Mouse (Mus musculus) intestine, embryonic 14.5 days (tissue): ENCODE data around the gene H2-Eb2. TPM values are rescaled to one million over a fixed set of nuclear protein-coding genes. Genes with fewer than 3 reads are reported as not detected.

Experiments used
- ATAC-seq: fragments of 200-750 bp; cut with Nextera tagmentation; replicated peaks from 2 replicates; pipeline ENCODE4 v1.8.0; 2017; ENCODE audit warnings: low read depth, moderate number of reproducible peaks, moderate TSS enrichment, moderate library complexity; ENCODE audit not compliant: low FRiP score, low TSS enrichment
- DNase-seq: peaks from one replicate; pipeline ENCODE4 v3.0.0-alpha.2; 2018; ENCODE audit warnings: low spot score
- H3K27ac ChIP-seq: fragments of 300-500 bp; sonication (generic); 2 replicates; pipeline ENCODE4 v1.5.1; 2014; ENCODE audit warnings: low read depth, mild to moderate bottlenecking, control low read depth
- H3K27me3 ChIP-seq: fragments of 300-500 bp; sonication (generic); replicated peaks from 2 replicates; pipeline ENCODE4 v1.6.1; 2014; ENCODE audit warnings: low read length, control low read depth; ENCODE audit not compliant: control insufficient read depth, insufficient read depth
- H3K36me3 ChIP-seq: fragments of 300-500 bp; sonication (generic); 2 replicates; pipeline ENCODE4 v1.6.1; 2014; ENCODE audit warnings: low read length, control low read depth; ENCODE audit not compliant: control insufficient read depth, insufficient read depth
- H3K4me1 ChIP-seq: fragments of 300-500 bp; sonication (generic); replicated peaks from 2 replicates; pipeline ENCODE4 v1.6.1; 2014; ENCODE audit warnings: low read length, control low read depth, mixed read lengths; ENCODE audit not compliant: control insufficient read depth, insufficient read depth
- H3K4me2 ChIP-seq: fragments of 300-500 bp; sonication (generic); 2 replicates; pipeline ENCODE4 v1.6.1; 2014; ENCODE audit warnings: low read length
- H3K4me3 ChIP-seq: fragments of 300-500 bp; sonication (generic); 2 replicates; pipeline ENCODE4 v1.5.1; 2014; ENCODE audit warnings: low read depth, low read length, control low read depth, mixed read lengths
- H3K9ac ChIP-seq: fragments of 300-500 bp; sonication (generic); 2 replicates; pipeline ENCODE4 v1.6.1; 2014; ENCODE audit warnings: mild to moderate bottlenecking, low read length
- H3K9me3 ChIP-seq: fragments of 300-500 bp; sonication (generic); 2 replicates; pipeline ENCODE4 v1.6.1; 2016; ENCODE audit warnings: low read length, control low read depth; ENCODE audit not compliant: control insufficient read depth
- WGBS: fragments of 180-500 bp; shearing (Covaris S2); extraction: QIAGEN DNeasy Blood & Tissue Kit; methylation state at CpG from one replicate; pipeline ENCODE4 v1.1.7; 2014; 5-methylcytosine and 5-hydroxymethylcytosine counted together
- polyA plus RNA-seq: library from polyadenylated mRNA; unstranded; fragments of >200 nt; fragmentation: Nextera tagmentation; extraction: Ambion mirVana; gene quantifications from 2 replicates; pipeline ENCODE4 v1.2.1, GENCODE M21; 2014

Gene H2-Eb2
- polyA plus RNA-seq, 1 experiment from 2014 or later, result not detected

GRCm38 (mm10) chr17:34300691-34301566 is 24.5 kb upstream of the H2-Eb2 start:
- DNase-seq (no peak), ATAC-seq (no peak)
- Histone ChIP-seq H3K4me1 (no peaks in the 10 kb centered on the region), H3K9me3 (no peaks in the 10 kb centered on the region), H3K27me3 (no peaks in the 10 kb centered on the region), H3K9ac (no peak overlapping the region), H3K27ac (no peak overlapping the region), H3K36me3 (no peaks in the 10 kb centered on the region), H3K4me2 (no peak overlapping the region), H3K4me3 (no peak overlapping the region)
- WGBS, result 74% methylated on average over 23 of the region's 23 CpGs

GRCm38 (mm10) chr17:34301670-34302190 is 23.7 kb upstream of the H2-Eb2 start:
- Histone ChIP-seq H3K27ac (no peak overlapping the region), H3K4me3 (no peak overlapping the region), H3K9me3 (no peaks in the 10 kb centered on the region), H3K9ac (no peak overlapping the region), H3K36me3 (no peaks in the 10 kb centered on the region), H3K27me3 (no peaks in the 10 kb centered on the region), H3K4me2 (no peak overlapping the region), H3K4me1 (no peaks in the 10 kb centered on the region)
- WGBS, result 84% methylated on average over 4 of the region's 4 CpGs
- DNase-seq, result no peak
- ATAC-seq, result no peak

- Histone ChIP-seq H3K9me3 (no peaks in the 10 kb centered on the region), H3K27me3 (no peaks in the 10 kb centered on the region), H3K9ac (no peak overlapping the region), H3K27ac (no peak overlapping the region), H3K36me3 (no peaks in the 10 kb centered on the region), H3K4me1 (no peaks in the 10 kb centered on the region), H3K4me2 (no peak overlapping the region), H3K4me3 (no peak overlapping the region)
- WGBS, result 84% methylated on average over 2 of the region's 2 CpGs
- ATAC-seq, result no peak
- no peak for DNase-seq
Measured at GRCm38 (mm10) chr17:34303789-34304188, 21.7 kb upstream of the H2-Eb2 start.

- Histone ChIP-seq H3K4me2 (no peak overlapping the region), H3K27ac (no peak overlapping the region), H3K9me3 (no peaks in the 10 kb centered on the region), H3K9ac (no peak overlapping the region), H3K27me3 (0 out of 2 replicates have a peak, but pooled peaks cover 2% of the 10 kb centered on the region), H3K4me1 (no peaks in the 10 kb centered on the region), H3K36me3 (no peaks in the 10 kb centered on the region), H3K4me3 (no peak overlapping the region)
- peak; percentile 62 for DNase-seq
- no peak for ATAC-seq
- WGBS, result 8% methylated on average over 4 of the region's 4 CpGs
Measured at GRCm38 (mm10) chr17:34304751-34305150, 20.7 kb upstream of the H2-Eb2 start.

- Histone ChIP-seq H3K27me3 (0 out of 2 replicates have a peak, but pooled peaks cover 2% of the 10 kb centered on the region), H3K4me2 (no peak within 1 kb of the TSS), H3K36me3 (no peaks in the 10 kb centered on the region), H3K4me3 (no peak within 1 kb of the TSS), H3K4me1 (no peaks in the 10 kb centered on the region), H3K9me3 (no peaks in the 10 kb centered on the region), H3K9ac (no peak within 1 kb of the TSS), H3K27ac (no peak within 1 kb of the TSS)
- ATAC-seq (peak; percentile 71), DNase-seq (peak; percentile 86)
Measured at GRCm38 (mm10) chr17:34305380-34306030, 20.0 kb upstream of the H2-Eb2 start, which contains the start of gene H2-Eb1. TSS of gene H2-Eb1 (plus strand) at chr17:34305867.

- Histone ChIP-seq H3K9me3 (no peaks in the 10 kb centered on the region), H3K4me1 (no peaks in the 10 kb centered on the region), H3K27me3 (0 out of 2 replicates have a peak, but pooled peaks cover 2% of the 10 kb centered on the region), H3K4me3 (no peak overlapping the region), H3K4me2 (no peak overlapping the region), H3K9ac (no peak overlapping the region), H3K27ac (no peak overlapping the region), H3K36me3 (no peaks in the 10 kb centered on the region)
- 82% methylated on average over 2 of the region's 2 CpGs for WGBS
- ATAC-seq (no peak), DNase-seq (no peak)
Measured at GRCm38 (mm10) chr17:34306407-34306806, 19.1 kb upstream of the H2-Eb2 start.

- Histone ChIP-seq H3K4me2 (no peak overlapping the region), H3K4me1 (no peaks in the 10 kb centered on the region), H3K27ac (no peak overlapping the region), H3K27me3 (0 out of 2 replicates have a peak, but pooled peaks cover 2% of the 10 kb centered on the region), H3K9me3 (no peaks in the 10 kb centered on the region), H3K36me3 (no peaks in the 10 kb centered on the region), H3K4me3 (no peak overlapping the region), H3K9ac (no peak overlapping the region)
- ATAC-seq (no peak), DNase-seq (no peak)
Measured at GRCm38 (mm10) chr17:34307216-34307615, 18.2 kb upstream of the H2-Eb2 start.

- no peak overlapping the region for H3K27ac ChIP-seq
Measured at GRCm38 (mm10) chr17:34308161-34308560, 17.3 kb upstream of the H2-Eb2 start.

More at GRCm38 (mm10) chr17:34308161-34308560, 17.3 kb upstream of the H2-Eb2 start:
- Histone ChIP-seq H3K4me2 (no peak overlapping the region), H3K4me3 (no peak overlapping the region), H3K4me1 (no peaks in the 10 kb centered on the region), H3K9ac (no peak overlapping the region), H3K36me3 (no peaks in the 10 kb centered on the region), H3K9me3 (no peaks in the 10 kb centered on the region), H3K27me3 (0 out of 2 replicates have a peak, but pooled peaks cover 2% of the 10 kb centered on the region)
- WGBS, result 72% methylated on average over 4 of the region's 4 CpGs
- DNase-seq, result no peak
- no peak for ATAC-seq
